Mouse (Mus musculus): ENCODE measurements around the gene Sycp3. TPM values are rescaled to one million over a fixed set of nuclear protein-coding genes. Genes with fewer than 3 reads are reported as not detected.

Sycp3 gene
- 7.3 and 7.5 TPM in 2 replicates for total RNA-seq (2012; rRNA removed)

GRCm38 (mm10) chr10:88459502-88459992 lies at the start of gene Sycp3:
Gene Sycp3 (plus strand): TSS chr10:88459569.
- no peaks in the 10 kb centered on the region for H3K36me3 ChIP-seq (ENCODE audit: control insufficient read depth, insufficient read depth, low read length, poor library complexity, severe bottlenecking)
- H3K4me3 ChIP-seq (ENCODE audit: insufficient read depth in 1 of 2, low read depth in 1 of 2, low read length in 2 of 2, poor library complexity in 1 of 2, severe bottlenecking in 1 of 2), result peak within 1 kb of the TSS; percentile 71 to 75
- in situ Hi-C loops (cut with MboI; ENCODE audit: low sequenced_read_pairs in 2 of 2, unreplicated experiment in 2 of 2), result no loop called here
- peak within 1 kb of the TSS; percentile 82 for H3K9ac ChIP-seq (ENCODE audit: insufficient read depth, low read depth, low read length, poor library complexity, severe bottlenecking)
- H3K4me1 ChIP-seq (ENCODE audit: control insufficient read depth in 2 of 2, insufficient read depth in 2 of 2, low read length in 2 of 2, poor library complexity in 1 of 2), result peaks cover 0 to 3% of the 10 kb centered on the region in 2 experiments; a peak in 2 of 4 replicates
- TF ChIP-seq CHD2 (IDR thresholded peaks at IDR 0.05; ENCODE audit: low read depth, low read length), result no peak
- peak; percentile 56; the same call in 1 of the 2 replicates for TF ChIP-seq HCFC1 (IDR thresholded peaks at IDR 0.05; ENCODE audit: borderline replicate concordance, insufficient read depth, low read length)
- H3K9me3 ChIP-seq (ENCODE audit: control insufficient read depth, insufficient read depth, low read depth, low read length), result no peaks in the 10 kb centered on the region
- peak within 1 kb of the TSS; percentile 43; the same call in 1 of the 2 replicates for H3K27ac ChIP-seq (ENCODE audit: insufficient read depth, low read depth, low read length, poor library complexity, severe bottlenecking)
- DNase-seq (ENCODE audit: low read depth, low spot score), result peak; percentile 29

GRCm38 (mm10) chr10:88409751-88410150 lies 49.6 kb upstream of the Sycp3 start:
- Histone ChIP-seq H3K4me1 (ENCODE audit: control insufficient read depth in 2 of 2, insufficient read depth in 2 of 2, low read length in 2 of 2, poor library complexity in 1 of 2) (no peaks in the 10 kb centered on the region), H3K27ac (ENCODE audit: insufficient read depth, low read depth, low read length, poor library complexity, severe bottlenecking) (no peak overlapping the region), H3K4me3 (ENCODE audit: insufficient read depth in 1 of 2, low read depth in 1 of 2, low read length in 2 of 2, poor library complexity in 1 of 2, severe bottlenecking in 1 of 2) (no peak overlapping the region), H3K9me3 (ENCODE audit: control insufficient read depth, insufficient read depth, low read depth, low read length) (no peaks in the 10 kb centered on the region), H3K36me3 (ENCODE audit: control insufficient read depth, insufficient read depth, low read length, poor library complexity, severe bottlenecking) (peaks cover 2% of the 10 kb centered on the region; the same call in 1 of the 2 replicates), H3K9ac (ENCODE audit: insufficient read depth, low read depth, low read length, poor library complexity, severe bottlenecking) (no peak overlapping the region)
- no peak for DNase-seq (ENCODE audit: low read depth, low spot score)
- no peak for TF ChIP-seq HCFC1 (IDR thresholded peaks at IDR 0.05; ENCODE audit: borderline replicate concordance, insufficient read depth, low read length)
- no peak for TF ChIP-seq ZNF384 (IDR thresholded peaks at IDR 0.05; ENCODE audit: low read depth, low read length)
- no peak for TF ChIP-seq MAFK (IDR thresholded peaks at IDR 0.05; ENCODE audit: insufficient read depth, low read depth, low read length)
- TF ChIP-seq ZC3H11A (IDR thresholded peaks at IDR 0.05; ENCODE audit: borderline replicate concordance, low read depth, low read length), result no peak
- TF ChIP-seq CHD2 (IDR thresholded peaks at IDR 0.05; ENCODE audit: low read depth, low read length), result no peak
- in situ Hi-C loops (cut with MboI; ENCODE audit: low sequenced_read_pairs in 2 of 2, unreplicated experiment in 2 of 2), result no loop called here

- no peak for TF ChIP-seq ZNF384 (IDR thresholded peaks at IDR 0.05; ENCODE audit: low read depth, low read length)
- Histone ChIP-seq H3K4me1 (ENCODE audit: control insufficient read depth in 2 of 2, insufficient read depth in 2 of 2, low read length in 2 of 2, poor library complexity in 1 of 2) (no peaks in the 10 kb centered on the region; a peak in 1 of 4 replicates), H3K36me3 (ENCODE audit: control insufficient read depth, insufficient read depth, low read length, poor library complexity, severe bottlenecking) (peaks cover 5% of the 10 kb centered on the region; the same call in 1 of the 2 replicates), H3K27ac (ENCODE audit: insufficient read depth, low read depth, low read length, poor library complexity, severe bottlenecking) (no peak overlapping the region), H3K9ac (ENCODE audit: insufficient read depth, low read depth, low read length, poor library complexity, severe bottlenecking) (no peak overlapping the region), H3K4me3 (ENCODE audit: insufficient read depth in 1 of 2, low read depth in 1 of 2, low read length in 2 of 2, poor library complexity in 1 of 2, severe bottlenecking in 1 of 2) (no peak overlapping the region), H3K9me3 (ENCODE audit: control insufficient read depth, insufficient read depth, low read depth, low read length) (no peaks in the 10 kb centered on the region)
- no peak for DNase-seq (ENCODE audit: low read depth, low spot score)
- in situ Hi-C loops (cut with MboI; ENCODE audit: low sequenced_read_pairs in 2 of 2, unreplicated experiment in 2 of 2), result no loop called here
Measured at GRCm38 (mm10) chr10:88412290-88412995, 46.9 kb upstream of the Sycp3 start.

GRCm38 (mm10) chr10:88417686-88418085 lies 41.7 kb upstream of the Sycp3 start:
- peaks cover 17% of the 10 kb centered on the region; the same call in 1 of the 2 replicates for H3K36me3 ChIP-seq (ENCODE audit: control insufficient read depth, insufficient read depth, low read length, poor library complexity, severe bottlenecking)
- in situ Hi-C loops (cut with MboI; ENCODE audit: low sequenced_read_pairs in 2 of 2, unreplicated experiment in 2 of 2), result no loop called here
- TF ChIP-seq ZNF384 (IDR thresholded peaks at IDR 0.05; ENCODE audit: low read depth, low read length), result no peak
- TF ChIP-seq MAFK (IDR thresholded peaks at IDR 0.05; ENCODE audit: insufficient read depth, low read depth, low read length), result no peak
- no peak for TF ChIP-seq HCFC1 (IDR thresholded peaks at IDR 0.05; ENCODE audit: borderline replicate concordance, insufficient read depth, low read length)
- no peak for TF ChIP-seq CHD2 (IDR thresholded peaks at IDR 0.05; ENCODE audit: low read depth, low read length)
- no peak for TF ChIP-seq ZC3H11A (IDR thresholded peaks at IDR 0.05; ENCODE audit: borderline replicate concordance, low read depth, low read length)
- no peak overlapping the region for H3K4me3 ChIP-seq (ENCODE audit: insufficient read depth in 1 of 2, low read depth in 1 of 2, low read length in 2 of 2, poor library complexity in 1 of 2, severe bottlenecking in 1 of 2)
- no peak overlapping the region for H3K9ac ChIP-seq (ENCODE audit: insufficient read depth, low read depth, low read length, poor library complexity, severe bottlenecking)
- H3K4me1 ChIP-seq (ENCODE audit: control insufficient read depth in 2 of 2, insufficient read depth in 2 of 2, low read length in 2 of 2, poor library complexity in 1 of 2), result no peaks in the 10 kb centered on the region; a peak in 1 of 4 replicates
- DNase-seq (ENCODE audit: low read depth, low spot score), result no peak
- no peaks in the 10 kb centered on the region for H3K9me3 ChIP-seq (ENCODE audit: control insufficient read depth, insufficient read depth, low read depth, low read length)
- H3K27ac ChIP-seq (ENCODE audit: insufficient read depth, low read depth, low read length, poor library complexity, severe bottlenecking), result no peak overlapping the region

Measured in ES-E14 (cell line).